Mouse (Mus musculus) kidney, embryonic 16.5 days (tissue): ENCODE data around the gene Egflam. TPM values are rescaled to one million over a fixed set of nuclear protein-coding genes. Genes with fewer than 3 reads are reported as not detected.

ENCODE experiments used
- ATAC-seq: fragments of 200-750 bp; cut with Nextera tagmentation; 2 replicates; pipeline ENCODE4 v1.8.0; 2017; ENCODE audit warnings: moderate TSS enrichment; ENCODE audit not compliant: low FRiP score, low TSS enrichment
- H3K27ac ChIP-seq: fragments of 300-500 bp; sonication (generic); 2 replicates; pipeline ENCODE4 v1.5.1; 2014; ENCODE audit warnings: low read length
- H3K27me3 ChIP-seq: fragments of 300-500 bp; sonication (generic); 2 replicates; pipeline ENCODE4 v1.6.1; 2014; ENCODE audit warnings: low read length, control low read depth, mixed read lengths; ENCODE audit not compliant: insufficient read depth
- H3K36me3 ChIP-seq: fragments of 300-500 bp; sonication (generic); 2 replicates; pipeline ENCODE4 v1.6.1; 2014; ENCODE audit warnings: low read length, control low read depth, mixed read lengths; ENCODE audit not compliant: insufficient read depth
- H3K4me1 ChIP-seq: fragments of 300-500 bp; sonication (generic); 2 replicates; pipeline ENCODE4 v1.6.1; 2014; ENCODE audit warnings: low read length, control low read depth, mixed read lengths; ENCODE audit not compliant: insufficient read depth
- H3K4me2 ChIP-seq: fragments of 300-500 bp; sonication (generic); replicated peaks from 2 replicates; pipeline ENCODE4 v1.6.1; 2014; ENCODE audit warnings: low read depth, low read length
- H3K4me3 ChIP-seq: fragments of 300-500 bp; sonication (generic); 2 replicates; pipeline ENCODE4 v1.5.1; 2014; ENCODE audit warnings: mild to moderate bottlenecking, low read length
- H3K9ac ChIP-seq: fragments of 300-500 bp; sonication (generic); replicated peaks from 2 replicates; pipeline ENCODE4 v1.6.1; 2014; ENCODE audit warnings: low read length
- H3K9me3 ChIP-seq: fragments of 300-500 bp; sonication (generic); 2 replicates; pipeline ENCODE4 v1.6.1; 2016; ENCODE audit warnings: low read length, control low read depth
- WGBS: fragments of 180-500 bp; shearing (Covaris S2); extraction: QIAGEN DNeasy Blood & Tissue Kit; methylation state at CpG from one replicate; pipeline ENCODE4 v1.1.7; 2014; 5-methylcytosine and 5-hydroxymethylcytosine counted together
- polyA plus RNA-seq: library from polyadenylated mRNA; unstranded; fragments of >200 nt; fragmentation: Nextera tagmentation; extraction: Ambion mirVana; gene quantifications from 2 replicates; pipeline ENCODE4 v1.2.1, GENCODE M21; 2015

Egflam gene
- polyA plus RNA-seq, 1 experiment from 2014 or later: 26.1 TPM

DNA sequence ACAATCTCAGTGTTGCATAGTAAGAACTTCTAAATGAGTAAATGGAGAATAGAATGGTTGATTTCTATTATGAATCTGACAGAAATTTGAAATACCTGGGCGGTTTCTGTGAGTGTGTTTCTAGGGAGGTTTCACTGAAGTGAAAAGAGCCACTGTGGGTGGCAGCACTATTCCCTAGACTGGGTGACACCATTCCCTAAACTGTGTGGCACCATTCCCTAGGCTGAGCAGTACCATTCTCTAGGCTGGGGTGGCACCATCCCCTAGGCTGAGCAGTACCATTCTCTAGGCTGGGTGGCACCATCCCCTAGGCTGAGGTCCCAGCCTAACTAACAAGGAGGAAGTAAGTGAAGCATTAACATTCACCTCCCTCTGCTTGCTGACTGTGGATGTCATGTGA lies 103.0 kb downstream of the Egflam start:
- Histone ChIP-seq H3K27ac (no peak overlapping the region), H3K4me2 (no peak overlapping the region), H3K9ac (no peak overlapping the region), H3K4me3 (no peak overlapping the region), H3K36me3 (no peaks in the 10 kb centered on the region), H3K4me1 (no peaks in the 10 kb centered on the region), H3K9me3 (peaks cover 3% of the 10 kb centered on the region; the same call in 1 of the 2 replicates), H3K27me3 (no peaks in the 10 kb centered on the region)
- 95% methylated on average over 1 of the region's 1 CpGs for WGBS
- ATAC-seq: no peak

GRCm38 (mm10) chr15:7292854-7293253 lies 105.3 kb downstream of the Egflam start:
- H3K9ac ChIP-seq: no peak overlapping the region
- no peaks in the 10 kb centered on the region for H3K27me3 ChIP-seq
- ATAC-seq: no peak
- H3K27ac ChIP-seq: no peak overlapping the region
- H3K9me3 ChIP-seq: peaks cover 3% of the 10 kb centered on the region; the same call in 1 of the 2 replicates
- no peak overlapping the region for H3K4me3 ChIP-seq
- no peaks in the 10 kb centered on the region for H3K4me1 ChIP-seq
- H3K36me3 ChIP-seq: no peaks in the 10 kb centered on the region
- no peak overlapping the region for H3K4me2 ChIP-seq

DNA sequence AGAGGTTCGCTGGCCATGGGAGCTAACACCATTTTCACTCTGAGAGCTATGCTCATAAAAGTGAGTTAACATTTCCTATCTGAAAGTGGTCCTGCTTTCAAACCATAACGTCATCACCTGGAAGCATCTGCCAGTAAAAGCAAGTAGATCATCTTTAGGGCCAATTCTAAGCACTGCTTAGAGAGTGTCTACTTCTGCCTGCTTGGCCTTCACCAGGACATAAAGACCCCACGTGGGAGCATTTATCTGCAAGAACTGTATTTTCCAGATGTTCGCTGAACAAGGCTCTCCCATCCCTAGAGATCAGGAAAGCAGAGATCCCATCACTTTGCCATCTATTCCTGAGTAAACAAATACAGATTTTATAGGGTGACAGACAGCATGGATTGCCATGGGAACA lies 108.2 kb downstream of the Egflam start:
- no peak overlapping the region for H3K4me2 ChIP-seq
- H3K4me1 ChIP-seq: no peaks in the 10 kb centered on the region
- H3K27ac ChIP-seq: no peak overlapping the region
- no peaks in the 10 kb centered on the region for H3K36me3 ChIP-seq
- H3K4me3 ChIP-seq: no peak overlapping the region
- no peaks in the 10 kb centered on the region for H3K9me3 ChIP-seq
- WGBS: 75% methylated on average over 4 of the region's 4 CpGs
- no peak for ATAC-seq
- H3K9ac ChIP-seq: no peak overlapping the region
- no peaks in the 10 kb centered on the region for H3K27me3 ChIP-seq

GRCm38 (mm10) chr15:7289516-7289915 lies 108.7 kb downstream of the Egflam start:
- no peak for ATAC-seq
- no peaks in the 10 kb centered on the region for H3K4me1 ChIP-seq
- H3K27ac ChIP-seq: no peak overlapping the region
- no peaks in the 10 kb centered on the region for H3K36me3 ChIP-seq
- H3K27me3 ChIP-seq: no peaks in the 10 kb centered on the region
- no peak overlapping the region for H3K4me3 ChIP-seq
- H3K9me3 ChIP-seq: no peaks in the 10 kb centered on the region
- no peak overlapping the region for H3K4me2 ChIP-seq
- H3K9ac ChIP-seq: no peak overlapping the region
- 66% methylated on average over 14 of the region's 14 CpGs for WGBS

DNA sequence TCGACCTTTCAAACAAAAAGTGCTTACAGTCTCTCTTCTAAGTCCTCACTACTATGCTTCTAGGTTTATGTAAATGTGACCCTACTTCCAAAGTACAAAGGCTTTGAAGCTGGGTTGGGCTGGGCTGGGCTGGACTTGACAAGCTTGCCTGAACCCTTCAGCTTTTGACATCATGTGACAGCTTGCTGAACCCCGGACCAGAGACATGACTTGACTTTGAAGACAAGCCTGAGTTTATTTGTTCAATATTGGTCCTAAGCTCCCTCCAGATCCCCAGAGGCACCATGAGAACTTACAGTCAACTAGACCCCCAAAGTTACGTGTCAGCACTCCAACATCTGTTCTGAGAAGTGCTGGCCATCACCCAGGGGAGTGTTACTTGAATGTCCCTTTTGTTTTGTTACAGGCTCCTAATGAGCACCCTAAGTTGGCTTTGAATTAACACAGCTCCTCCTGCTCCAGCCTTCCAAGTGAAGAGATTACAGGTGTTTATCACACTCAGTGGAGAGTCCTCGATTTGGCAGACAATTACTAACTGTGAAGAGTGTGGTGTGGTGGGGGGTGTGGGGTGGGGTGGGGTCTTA lies 109.3 kb downstream of the Egflam start:
- WGBS: 35% methylated on average over 4 of the region's 4 CpGs
- Histone ChIP-seq H3K4me1 (no peaks in the 10 kb centered on the region), H3K27me3 (no peaks in the 10 kb centered on the region), H3K9me3 (no peaks in the 10 kb centered on the region), H3K9ac (no peak overlapping the region), H3K4me3 (no peak overlapping the region), H3K27ac (no peak overlapping the region), H3K4me2 (no peak overlapping the region), H3K36me3 (no peaks in the 10 kb centered on the region)
- ATAC-seq: no peak

DNA sequence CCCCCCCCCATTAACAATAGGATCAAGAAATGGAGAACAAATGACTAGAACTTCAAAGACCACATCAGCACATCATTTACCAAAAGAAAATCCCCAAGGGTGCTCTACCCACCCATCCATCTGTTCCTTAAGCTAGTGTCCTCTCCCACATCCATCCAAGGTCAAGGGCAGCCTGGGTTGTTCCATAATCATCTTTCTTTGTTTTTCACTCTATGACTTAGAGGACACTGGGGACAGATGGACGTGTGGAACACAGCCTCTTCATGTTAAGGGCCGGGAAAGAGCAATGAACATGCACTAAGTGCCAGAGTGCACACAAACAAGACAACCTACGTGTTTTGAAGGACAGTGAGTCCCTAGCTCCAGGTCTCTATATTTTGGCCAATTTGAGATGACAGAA lies 110.3 kb downstream of the Egflam start:
- Histone ChIP-seq H3K4me2 (no peak overlapping the region), H3K4me3 (no peak overlapping the region), H3K27ac (no peak overlapping the region), H3K9ac (no peak overlapping the region), H3K9me3 (no peaks in the 10 kb centered on the region), H3K4me1 (no peaks in the 10 kb centered on the region), H3K36me3 (no peaks in the 10 kb centered on the region), H3K27me3 (no peaks in the 10 kb centered on the region)
- ATAC-seq: no peak
- WGBS: 73% methylated on average over 3 of the region's 3 CpGs

GRCm38 (mm10) chr15:7281579-7281978 lies 116.6 kb downstream of the Egflam start:
- H3K27me3 ChIP-seq: no peaks in the 10 kb centered on the region
- H3K4me1 ChIP-seq: no peaks in the 10 kb centered on the region
- WGBS: 74% methylated on average over 6 of the region's 6 CpGs
- no peak for ATAC-seq
- H3K4me3 ChIP-seq: no peak overlapping the region
- H3K36me3 ChIP-seq: no peaks in the 10 kb centered on the region
- H3K27ac ChIP-seq: no peak overlapping the region
- no peaks in the 10 kb centered on the region for H3K9me3 ChIP-seq
- H3K9ac ChIP-seq: no peak overlapping the region
- H3K4me2 ChIP-seq: no peak overlapping the region

- 13% methylated on average over 3 of the region's 3 CpGs for WGBS
- no peaks in the 10 kb centered on the region for H3K9me3 ChIP-seq
- H3K36me3 ChIP-seq: no peaks in the 10 kb centered on the region
- no peak overlapping the region for H3K27ac ChIP-seq
- ATAC-seq: peak; percentile 83
- H3K27me3 ChIP-seq: no peaks in the 10 kb centered on the region
- no peak overlapping the region for H3K4me3 ChIP-seq
- no peak overlapping the region for H3K9ac ChIP-seq
- H3K4me2 ChIP-seq: no peak overlapping the region
- no peaks in the 10 kb centered on the region for H3K4me1 ChIP-seq
Observed at GRCm38 (mm10) chr15:7263822-7264221, 134.4 kb downstream of the Egflam start.

GRCm38 (mm10) chr15:7263339-7263738 lies 134.9 kb downstream of the Egflam start:
- Histone ChIP-seq H3K27ac (no peak overlapping the region), H3K27me3 (no peaks in the 10 kb centered on the region), H3K4me2 (no peak overlapping the region), H3K9ac (no peak overlapping the region), H3K36me3 (no peaks in the 10 kb centered on the region), H3K4me3 (no peak overlapping the region), H3K4me1 (no peaks in the 10 kb centered on the region), H3K9me3 (no peaks in the 10 kb centered on the region)
- WGBS: 90% methylated on average over 9 of the region's 9 CpGs
- no peak for ATAC-seq

GRCm38 (mm10) chr15:7261371-7261770 lies 136.8 kb downstream of the Egflam start:
- Histone ChIP-seq H3K4me2 (no peak overlapping the region), H3K36me3 (no peaks in the 10 kb centered on the region), H3K4me1 (no peaks in the 10 kb centered on the region), H3K27me3 (no peaks in the 10 kb centered on the region), H3K9me3 (no peaks in the 10 kb centered on the region), H3K27ac (no peak overlapping the region), H3K9ac (no peak overlapping the region), H3K4me3 (no peak overlapping the region)
- ATAC-seq: no peak
- 92% methylated on average over 1 of the region's 1 CpGs for WGBS
